Mouse (Mus musculus) gastrocnemius, postnatal 4 days (tissue): Measurements from ENCODE around the gene Plppr2. TPM values are rescaled to one million over a fixed set of nuclear protein-coding genes. Genes with fewer than 3 reads are reported as not detected.

Experiments used
- DNase-seq, 2 experiments: peaks; one replicate each; pipeline ENCODE4 v3.0.0; 2021 to 2022; ENCODE audit warnings: low spot score in 2 of 2, mixed read lengths in 2 of 2
- total RNA-seq, 2 experiments: library from RNA; stranded (reverse); gene quantifications; 2 replicates each; pipeline ENCODE4 v1.2.3; 2021

The Plppr2 gene
- total RNA-seq, 2 experiments from 2014 or later = 4.4 to 4.8 TPM

DNA sequence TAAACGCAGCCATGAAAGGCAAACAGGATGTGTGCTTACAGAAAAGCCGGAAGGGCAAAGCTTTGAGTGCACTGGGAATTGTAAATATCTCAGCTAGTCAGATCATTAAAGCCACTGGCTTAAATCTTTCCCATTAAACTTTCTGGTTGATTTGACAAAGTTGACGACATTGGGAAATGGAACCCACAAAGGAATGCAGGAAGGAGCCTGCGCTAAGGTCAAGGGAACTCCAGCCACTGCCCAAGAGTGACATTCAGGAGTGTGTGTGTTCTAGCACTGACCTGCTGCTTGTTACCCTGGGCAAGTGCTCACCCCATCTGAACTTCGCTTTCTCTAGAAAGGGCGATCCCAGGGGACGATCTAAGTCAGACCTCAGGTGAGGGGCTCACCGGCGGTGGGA lies 23.3 kb downstream of the Plppr2 start:
- no peak for DNase-seq

DNA sequence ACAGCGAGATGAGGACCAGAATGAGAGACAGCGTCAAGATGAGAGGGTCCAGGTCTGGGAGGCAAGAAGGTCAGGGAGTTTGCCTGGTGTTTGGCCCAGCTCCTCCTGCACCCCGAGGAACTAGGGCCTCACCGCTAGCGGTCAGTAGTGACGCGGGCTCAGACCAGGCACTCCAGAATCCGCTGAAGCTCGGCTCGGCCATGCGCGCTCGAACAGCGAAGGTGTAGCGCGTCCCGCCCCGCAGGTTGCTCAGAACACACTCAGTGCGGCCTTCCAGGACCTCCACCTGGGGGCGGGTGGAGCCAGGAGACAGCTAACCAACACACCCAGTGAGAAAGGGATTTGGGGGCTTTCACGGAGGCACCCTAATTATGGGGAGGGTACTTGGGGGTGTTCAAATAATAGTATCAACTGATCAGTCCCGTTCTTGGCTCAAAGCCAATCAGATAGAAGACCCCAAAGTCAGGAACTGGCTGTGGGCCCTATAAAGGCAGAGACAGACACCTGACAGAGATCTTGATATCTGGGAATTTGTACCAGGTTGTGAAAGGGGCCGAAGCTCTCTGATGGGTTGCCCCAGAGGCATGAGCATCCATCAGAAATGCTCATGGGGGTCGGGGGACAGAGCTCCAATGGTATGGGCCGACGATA lies 23.9 kb downstream of the Plppr2 start:
- peak in 1 of 2 experiments; percentile 26 for DNase-seq

DNA sequence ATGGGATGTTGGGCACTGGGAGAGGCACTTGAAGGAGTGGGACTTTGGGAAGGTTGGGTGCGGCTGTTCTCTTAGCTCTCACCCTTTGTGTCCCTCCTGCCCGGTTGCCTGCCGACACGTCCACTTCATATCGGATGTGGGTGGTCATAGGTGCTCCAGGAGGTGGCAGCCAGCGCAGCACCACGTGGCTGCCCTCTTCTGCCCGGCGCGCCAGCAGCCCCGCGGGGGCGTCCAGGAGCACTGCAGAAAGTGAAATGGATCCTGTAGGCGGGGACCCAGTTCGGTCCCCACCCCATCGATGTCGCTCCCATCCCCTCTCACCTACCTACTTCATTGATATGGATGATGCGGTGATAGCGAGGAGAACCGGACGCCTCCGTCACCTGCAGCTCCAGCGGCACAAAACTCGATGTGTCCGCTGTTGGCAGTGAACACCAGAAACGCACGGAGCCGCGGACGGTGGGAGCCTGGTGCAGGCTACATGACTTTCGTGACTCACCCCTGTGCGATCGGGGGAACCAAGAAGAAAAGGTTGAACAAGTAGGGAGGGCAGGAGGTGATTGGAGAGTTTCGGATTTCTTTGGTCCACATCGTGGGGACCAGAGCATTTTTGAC lies 24.6 kb downstream of the Plppr2 start:
- no peak for DNase-seq

GRCm38 (mm10) chr9:21962010-21962409 lies 25.2 kb downstream of the Plppr2 start:
- no peak for DNase-seq

DNA sequence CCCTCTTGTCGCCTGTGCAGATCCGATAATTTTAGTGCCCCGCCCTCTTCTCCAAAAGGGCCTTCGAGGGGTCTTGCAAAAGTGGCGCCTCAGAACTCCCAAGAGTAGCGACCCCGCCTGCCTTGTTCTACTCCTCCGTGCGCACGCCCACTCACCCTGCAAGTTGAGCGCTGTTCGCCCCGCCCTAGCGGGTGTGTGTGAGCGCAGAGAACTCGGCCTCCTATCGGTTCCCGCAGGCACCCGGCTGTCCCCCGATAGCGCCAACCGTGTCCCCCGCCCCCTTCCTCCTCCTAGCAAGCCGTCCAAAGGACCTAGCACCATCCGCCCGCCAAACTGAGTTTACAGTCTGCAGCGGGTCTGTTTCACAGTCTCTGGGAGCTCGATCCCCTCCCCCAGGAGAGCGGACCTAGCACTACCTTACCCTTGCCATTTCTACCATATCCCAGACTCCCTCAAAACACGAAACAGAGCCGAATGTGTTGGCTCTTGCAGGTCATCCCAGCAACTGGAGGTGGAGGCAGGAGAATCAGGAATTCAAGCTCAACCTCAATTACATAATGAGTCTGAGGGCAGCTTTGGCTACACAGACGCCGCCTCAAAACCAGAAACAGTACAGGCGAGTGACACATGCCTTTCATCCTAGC lies 25.7 kb downstream of the Plppr2 start:
- peak in 1 of 2 experiments; percentile 72 for DNase-seq

GRCm38 (mm10) chr9:21963417-21963816 lies 26.6 kb downstream of the Plppr2 start, which contains the start of gene Epor:
Epor (minus strand) TSS chr9:21963506.
- peak in 1 of 2 experiments; percentile 79 for DNase-seq

DNA sequence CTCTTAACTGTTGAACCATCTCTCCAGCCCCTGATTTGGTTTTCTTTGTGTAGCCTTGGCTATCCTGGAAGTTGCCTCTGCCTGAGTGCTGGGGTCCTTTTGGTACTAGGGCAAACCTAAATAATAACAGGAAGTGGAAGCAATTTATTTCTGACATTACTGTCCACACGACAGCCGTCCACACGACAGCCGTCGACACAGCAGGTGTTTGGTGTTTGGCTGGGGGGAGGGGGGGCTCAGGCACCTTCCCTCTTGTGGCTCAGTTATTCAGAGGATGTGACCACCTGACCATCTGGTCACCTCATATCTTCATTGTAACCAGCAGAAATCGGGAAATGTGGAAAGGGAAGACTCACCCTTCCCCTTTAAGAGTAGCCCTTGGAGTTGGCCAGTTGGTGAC lies 32.0 kb downstream of the Plppr2 start:
- no peak for DNase-seq

GRCm38 (mm10) chr9:21969304-21969703 lies 32.5 kb downstream of the Plppr2 start:
- no peak for DNase-seq

DNA sequence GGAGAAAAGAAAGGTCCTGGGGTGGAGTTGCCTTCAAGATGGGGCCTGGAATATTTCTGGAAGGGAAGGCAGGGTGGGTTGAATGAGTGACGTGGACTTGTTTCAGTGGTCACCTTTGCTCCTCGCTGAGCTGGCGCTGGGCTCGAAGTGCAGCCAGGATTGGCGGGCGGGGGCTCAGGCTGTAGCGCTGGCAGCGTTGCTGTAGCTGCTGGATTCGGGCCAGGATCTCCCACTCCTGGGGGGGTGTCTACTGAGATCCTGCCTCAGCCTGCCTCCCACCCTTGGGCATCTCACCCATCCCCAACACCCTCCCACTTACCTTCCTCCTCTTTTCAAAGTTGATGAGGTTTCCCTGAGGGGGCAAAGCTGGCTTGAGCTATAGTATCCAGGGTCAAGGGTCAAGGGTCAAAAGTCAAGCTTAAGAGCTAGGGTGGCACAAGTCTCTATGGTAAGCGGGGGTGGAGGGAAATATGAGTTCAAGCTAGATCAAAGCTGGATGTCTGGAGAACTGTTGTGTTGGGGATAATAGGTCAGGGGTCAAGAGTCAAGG lies 39.9 kb downstream of the Plppr2 start:
- no peak for DNase-seq

DNA sequence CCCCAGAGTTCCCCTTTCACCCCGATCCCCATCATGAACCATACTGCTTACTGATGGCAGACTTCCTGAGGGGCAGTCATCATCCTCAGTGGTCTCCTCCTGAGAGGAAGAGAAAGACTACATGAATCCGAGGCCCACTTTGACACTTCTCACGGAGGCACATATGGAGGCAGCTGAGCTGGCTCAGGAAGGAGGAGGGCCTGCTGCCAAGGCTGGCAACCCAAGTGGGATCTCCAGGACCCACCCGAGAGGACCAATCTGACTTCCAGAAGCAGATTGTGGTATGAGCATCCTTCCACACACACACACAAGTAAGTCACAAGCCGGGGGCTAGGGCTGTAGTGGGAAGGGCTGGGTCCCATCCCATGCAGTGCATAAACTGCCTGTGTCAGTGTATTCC lies 40.5 kb downstream of the Plppr2 start:
- DNase-seq = no peak

- DNase-seq = no peak
Observed at GRCm38 (mm10) chr9:21977972-21978371, 41.1 kb downstream of the Plppr2 start.

GRCm38 (mm10) chr9:21978398-21979128 lies 41.7 kb downstream of the Plppr2 start:
- no peak for DNase-seq

- DNase-seq = no peak
Observed at GRCm38 (mm10) chr9:21983911-21984310, 47.1 kb downstream of the Plppr2 start.

GRCm38 (mm10) chr9:21987592-21988342 lies 50.9 kb downstream of the Plppr2 start:
- DNase-seq = no peak

DNA sequence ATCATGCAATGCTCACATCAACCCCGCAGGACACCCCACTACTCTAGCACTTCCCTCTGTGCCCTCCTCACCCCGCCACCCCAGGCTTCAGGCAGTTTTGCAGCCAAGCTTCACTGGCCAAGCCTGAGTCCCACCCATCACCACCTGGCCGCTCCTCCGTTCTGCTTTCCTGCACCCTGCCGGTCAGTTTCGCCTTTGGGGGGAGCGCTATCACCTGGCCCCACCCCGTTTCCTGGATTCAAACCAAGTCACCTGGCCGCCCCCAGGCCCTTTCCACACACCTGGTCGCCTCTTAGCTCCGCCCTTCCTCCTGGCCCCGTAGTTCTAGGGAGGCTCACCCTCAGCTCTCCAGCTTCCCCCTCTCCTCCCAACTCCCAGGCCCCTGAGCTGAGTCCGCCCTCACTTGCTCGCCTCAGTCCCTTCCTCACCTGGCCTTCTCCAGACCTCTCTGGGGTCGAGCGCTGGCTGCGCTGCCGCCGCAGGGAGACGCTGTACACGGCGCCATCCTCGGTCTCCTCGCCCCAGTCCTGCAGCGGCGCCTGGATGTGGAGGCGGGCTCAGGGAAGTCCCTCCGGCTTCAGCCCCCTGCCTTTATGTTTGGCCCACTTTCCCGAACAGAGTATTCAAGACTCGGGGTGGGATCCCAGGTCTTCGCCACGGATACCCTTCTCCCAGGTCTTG lies 51.7 kb downstream of the Plppr2 start:
- DNase-seq = no peak

DNA sequence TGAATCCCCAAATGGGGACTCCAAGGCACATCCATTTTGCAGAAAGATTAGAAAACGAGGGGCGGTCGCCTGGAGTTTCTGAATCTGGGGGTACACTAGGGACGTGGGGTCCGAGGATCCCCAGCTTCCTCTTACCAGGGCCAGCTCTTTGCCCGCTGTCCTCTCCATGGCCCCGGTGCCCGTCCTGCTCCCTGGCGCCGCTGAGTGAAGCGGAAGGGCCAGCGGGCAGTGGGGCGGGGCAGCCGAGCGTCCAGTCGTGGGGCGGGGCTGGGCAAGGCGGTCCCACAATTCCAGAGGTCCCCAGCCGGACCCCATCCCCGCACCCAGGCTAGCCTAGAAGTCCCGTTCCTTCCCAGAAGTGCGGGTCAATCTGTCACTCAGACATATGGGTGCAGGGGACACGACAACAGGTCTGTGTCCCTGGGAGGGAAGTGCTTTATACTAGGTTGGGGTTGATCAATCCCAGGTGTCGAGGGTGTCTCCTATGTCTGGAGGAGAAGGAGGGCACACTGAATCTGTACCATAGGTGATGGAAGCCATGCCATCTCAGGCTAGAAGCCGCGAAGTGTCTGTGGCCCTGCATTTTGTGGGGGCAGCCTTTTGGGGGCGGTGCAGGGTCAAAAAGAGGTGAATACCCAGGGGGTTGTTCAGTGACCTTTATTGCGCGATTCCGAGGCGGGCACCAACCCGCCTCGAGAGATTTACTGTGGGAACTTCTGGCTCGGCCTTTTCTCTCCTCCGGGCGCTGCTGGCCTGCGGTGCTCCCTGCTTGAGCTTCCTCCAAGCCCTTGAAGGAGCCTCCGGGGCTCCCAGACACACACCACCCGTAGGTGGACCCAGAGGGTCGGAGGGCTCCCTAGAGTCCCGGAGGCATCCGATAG lies 52.6 kb downstream of the Plppr2 start, which contains the start of gene Rgl3:
Gene Rgl3, minus strand, starts transcription at position 217 of the 881 bp plus-strand sequence.
- peak in 1 of 2 experiments; percentile 38 for DNase-seq

GRCm38 (mm10) chr9:21992227-21992626 lies 55.4 kb downstream of the Plppr2 start:
- no peak for DNase-seq

GRCm38 (mm10) chr9:21996178-21996867 lies 59.5 kb downstream of the Plppr2 start:
- no peak for DNase-seq
